ENCODE assay signal across 8 mouse cellular contexts in genomic region chr12:101084237-101084636, GRCm38 (mm10). TPM values are rescaled to one million over a fixed set of nuclear protein-coding genes. Genes with fewer than 3 reads are reported as not detected.
DNase-seq lines count a peak whose midpoint lies in the region; ATAC-seq and TF ChIP-seq lines count a peak whose summit lies in the region.

No protein-coding gene starts in this region.

- peak overlapping the region; percentile 96 for H3K9ac ChIP-seq in forebrain, embryonic 13.5 days
- peak overlapping the region; percentile 98 for H3K9ac ChIP-seq in liver, postnatal 0 days (replicated peaks)

- no peak for TF ChIP-seq EP300 in liver, postnatal 0 days (IDR thresholded peaks at IDR 0.05; ENCODE audit: low read depth)

- peaks cover 12% of the 10 kb centered on the region; the same call in 1 of the 2 replicates for H3K4me1 ChIP-seq in heart, embryonic 10.5 days
- H3K4me1 ChIP-seq in E14TG2a.4 (replicated peaks; ENCODE audit: low read depth, low read length), result peaks cover 32% of the 10 kb centered on the region
- H3K4me1 ChIP-seq in forebrain, embryonic 13.5 days, result peaks cover 26% of the 10 kb centered on the region
- peaks cover 22% of the 10 kb centered on the region for H3K4me1 ChIP-seq in liver, postnatal 0 days (ENCODE audit: insufficient read depth)

- no peak for DNase-seq in heart, embryonic 10.5 days (ENCODE audit: low spot score)
- no peak for DNase-seq in heart, postnatal 14 days
- DNase-seq in liver, postnatal 0 days, result no peak
- DNase-seq in right cerebral cortex, postnatal 4 days, result no peak
- no peak for DNase-seq in urinary bladder, postnatal 14 days (ENCODE audit: low spot score)
- DNase-seq in embryo, embryonic 11 days, result no peak

- H3K4me3 ChIP-seq in heart, embryonic 10.5 days, result peak overlapping the region; percentile 100
- H3K4me3 ChIP-seq in E14TG2a.4 (replicated peaks; ENCODE audit: low read length), result peak overlapping the region; percentile 99
- peak overlapping the region; percentile 94 for H3K4me3 ChIP-seq in forebrain, embryonic 13.5 days
- peak overlapping the region; percentile 100 for H3K4me3 ChIP-seq in liver, postnatal 0 days (ENCODE audit: low read depth, low read length)

- no peak for ATAC-seq in forebrain, embryonic 13.5 days
- ATAC-seq in liver, postnatal 0 days, result no peak

- H3K36me3 ChIP-seq in heart, embryonic 10.5 days, result peaks cover 9% of the 10 kb centered on the region
- peaks cover 16% of the 10 kb centered on the region for H3K36me3 ChIP-seq in E14TG2a.4 (ENCODE audit: insufficient read depth, low read length)
- H3K36me3 ChIP-seq in forebrain, embryonic 13.5 days (ENCODE audit: poor library complexity, severe bottlenecking), result peaks cover 6% of the 10 kb centered on the region
- peaks cover 6% of the 10 kb centered on the region; the same call in 1 of the 2 replicates for H3K36me3 ChIP-seq in liver, postnatal 0 days (replicated peaks; ENCODE audit: insufficient read depth, low read length)

- peak overlapping the region; percentile 100 for H3K27ac ChIP-seq in heart, embryonic 10.5 days
- H3K27ac ChIP-seq in forebrain, embryonic 13.5 days, result peak overlapping the region; percentile 99
- peak overlapping the region; percentile 99 for H3K27ac ChIP-seq in liver, postnatal 0 days (ENCODE audit: low read depth)

- intact Hi-C loops in heart, postnatal 14 days (cut with DNase I), result no loop called here

- H3K27me3 ChIP-seq in heart, embryonic 10.5 days (ENCODE audit: insufficient read depth, poor library complexity, severe bottlenecking), result no peaks in the 10 kb centered on the region
- H3K27me3 ChIP-seq in E14TG2a.4 (ENCODE audit: insufficient read depth, low read length), result no peaks in the 10 kb centered on the region
- H3K27me3 ChIP-seq in forebrain, embryonic 13.5 days, result no peaks in the 10 kb centered on the region
- no peaks in the 10 kb centered on the region for H3K27me3 ChIP-seq in liver, postnatal 0 days (ENCODE audit: insufficient read depth, low read length)

- H3K4me2 ChIP-seq in forebrain, embryonic 13.5 days, result peak overlapping the region; percentile 93
- H3K4me2 ChIP-seq in liver, postnatal 0 days (ENCODE audit: low read depth, low read length), result peak overlapping the region; percentile 82

- WGBS in heart, embryonic 10.5 days, result 17% methylated on average over 4 of the region's 4 CpGs
- 10% methylated on average over 4 of the region's 4 CpGs for WGBS in forebrain, embryonic 13.5 days
- WGBS in liver, postnatal 0 days (ENCODE audit: insufficient replicate concordance), result 6% methylated on average over 4 of the region's 4 CpGs

- no peak for TF ChIP-seq CTCF in E14TG2a.4 (conservative IDR thresholded peaks at IDR 0.05; ENCODE audit: low read length)
- TF ChIP-seq CTCF in liver, postnatal 0 days (IDR thresholded peaks at IDR 0.05; ENCODE audit: low read depth), result no peak

- no peaks in the 10 kb centered on the region for H3K9me3 ChIP-seq in heart, embryonic 10.5 days
- no peaks in the 10 kb centered on the region for H3K9me3 ChIP-seq in E14TG2a.4 (ENCODE audit: low read length)
- H3K9me3 ChIP-seq in forebrain, embryonic 13.5 days (replicated peaks), result no peaks in the 10 kb centered on the region
- no peaks in the 10 kb centered on the region for H3K9me3 ChIP-seq in liver, postnatal 0 days (ENCODE audit: low read length)

RNA-seq across cellular contexts. Expression of gene Ppp4r3a, which starts 0.7 kb away (rescaled TPM):
- 39.5 and 51.7 TPM in 2 replicates for polyA plus RNA-seq in heart, embryonic 10.5 days (2016; fragmentation: Nextera tagmentation; extraction: Ambion mirVana)
- total RNA-seq in heart, postnatal 14 days (2021), result 10 to 100 TPM; 30.4 to 31.4 TPM
- polyA plus RNA-seq in forebrain, embryonic 13.5 days (2015; fragmentation: Nextera tagmentation; extraction: Ambion mirVana), result 36.9 and 40.0 TPM in 2 replicates
- polyA plus RNA-seq in liver, postnatal 0 days (2015; fragmentation: Nextera tagmentation; extraction: Ambion mirVana), result 14.1 and 15.2 TPM in 2 replicates

RNA-seq across cellular contexts. Expression of gene Ccdc88c, which starts 55.4 kb away (rescaled TPM):
- polyA plus RNA-seq in heart, embryonic 10.5 days (2016; fragmentation: Nextera tagmentation; extraction: Ambion mirVana), result 2.3 and 4.4 TPM in 2 replicates
- 1 to 10 TPM; 9.6 to 9.7 TPM for total RNA-seq in heart, postnatal 14 days (2021)
- polyA plus RNA-seq in forebrain, embryonic 13.5 days (2015; fragmentation: Nextera tagmentation; extraction: Ambion mirVana), result 20.7 and 21.4 TPM in 2 replicates
- 3.6 and 4.2 TPM in 2 replicates for polyA plus RNA-seq in liver, postnatal 0 days (2015; fragmentation: Nextera tagmentation; extraction: Ambion mirVana)
